Mouse (Mus musculus) neural tube, embryonic 10.5 days (tissue): Measurements from ENCODE around the gene ccdc198.

Experiments
- DNase-seq: peaks from one replicate; pipeline ENCODE4 v3.0.0-alpha.2; 2017; ENCODE audit warnings: low spot score; ENCODE audit errors: extremely low spot score

The ccdc198 gene

DNA sequence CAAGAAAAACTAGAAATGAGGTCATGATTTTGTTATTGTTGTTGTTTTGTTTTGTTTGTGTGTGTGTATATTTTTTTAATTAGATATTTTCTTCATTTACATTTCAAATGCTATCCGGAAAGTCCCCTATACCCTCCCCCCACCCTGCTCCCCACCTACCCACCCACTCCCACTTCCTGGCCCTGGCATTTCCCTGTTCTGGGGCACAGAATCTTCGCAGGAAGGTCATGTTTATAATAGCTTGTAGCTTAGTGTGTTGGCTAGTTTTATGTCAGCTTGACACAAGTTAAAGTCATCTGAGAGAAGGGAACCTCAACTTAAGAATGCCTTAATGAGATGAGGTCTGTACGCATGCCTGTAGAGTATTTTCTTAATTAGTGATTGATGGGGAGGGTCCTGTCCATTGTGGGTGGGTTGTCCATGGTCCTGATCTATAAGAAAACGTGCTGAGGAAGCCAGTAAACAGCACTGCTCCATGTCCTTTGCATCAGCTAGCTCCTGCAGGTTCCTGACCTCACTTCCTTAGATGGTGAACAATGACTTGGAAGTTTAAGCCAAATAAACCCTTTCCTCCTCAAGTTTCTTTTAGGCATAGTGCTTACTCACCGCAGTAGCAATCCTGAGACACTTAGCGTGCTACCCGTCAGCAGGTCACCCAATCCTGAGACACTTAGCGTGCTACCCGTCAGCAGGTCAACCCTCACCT, 44.0 kb downstream of the ccdc198 start:
- no peak for DNase-seq

DNA sequence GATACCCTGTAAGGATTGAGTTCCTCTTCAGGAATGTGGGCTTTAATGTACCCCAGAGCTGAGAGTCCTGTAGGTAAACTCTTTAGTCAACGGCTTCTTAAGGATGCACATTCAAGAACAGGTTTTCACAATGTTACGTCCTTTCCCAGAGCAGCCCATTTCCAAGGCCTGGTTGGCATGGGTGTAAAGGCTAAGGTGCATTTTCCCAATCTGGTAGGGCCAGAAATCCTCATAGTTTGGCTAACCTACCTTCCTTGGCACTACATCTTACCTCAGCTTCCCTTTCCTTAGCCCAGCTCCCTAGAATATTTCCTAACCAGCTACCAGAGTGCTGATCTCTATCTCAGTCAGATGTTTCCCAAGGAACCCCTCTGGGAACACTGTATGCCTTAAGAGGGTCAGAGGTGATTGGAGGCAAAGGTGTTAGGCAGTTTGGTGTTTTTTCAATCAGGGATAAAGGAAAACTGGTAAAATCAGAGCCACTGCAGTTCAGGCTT, 48.2 kb downstream of the ccdc198 start:
- no peak for DNase-seq

DNA sequence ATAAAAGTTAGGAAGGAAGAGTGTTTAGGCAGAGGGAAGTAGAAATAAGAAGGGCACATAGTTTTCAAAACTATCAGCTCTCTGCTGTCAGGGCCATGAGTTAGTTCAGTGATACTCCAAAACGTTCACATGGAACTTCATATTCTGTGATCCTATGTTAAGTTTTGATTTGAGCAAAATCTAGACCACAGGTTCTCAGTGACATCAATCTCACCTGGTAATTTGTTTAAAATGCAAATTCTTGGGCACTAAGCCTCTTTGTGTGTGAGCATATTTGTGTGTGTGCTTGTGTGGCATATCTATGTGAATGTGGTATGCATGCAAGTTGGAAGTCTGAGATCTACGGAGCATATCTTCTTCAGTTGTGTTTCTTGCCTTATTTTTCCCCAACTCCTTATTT, 59.0 kb downstream of the ccdc198 start:
- no peak for DNase-seq

DNA sequence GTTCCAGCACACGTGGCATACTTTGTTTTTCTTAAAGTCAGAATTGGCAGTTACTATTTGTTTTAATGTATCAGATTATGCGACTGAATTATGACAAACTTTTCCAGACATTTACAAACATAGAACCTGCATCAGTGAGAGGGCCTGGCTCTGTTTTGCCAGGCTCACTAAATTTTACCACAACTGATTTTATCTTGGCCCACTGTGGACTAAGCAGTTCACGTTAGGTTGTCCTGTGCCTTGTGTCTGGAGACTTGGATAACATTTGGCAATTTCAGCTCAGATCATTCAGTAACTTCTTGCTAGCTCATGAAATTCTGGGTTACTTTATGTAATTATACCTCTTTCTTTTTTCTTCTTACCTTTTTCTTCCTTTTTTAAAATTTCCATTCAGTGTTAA, 65.5 kb downstream of the ccdc198 start:
- no peak for DNase-seq

DNA sequence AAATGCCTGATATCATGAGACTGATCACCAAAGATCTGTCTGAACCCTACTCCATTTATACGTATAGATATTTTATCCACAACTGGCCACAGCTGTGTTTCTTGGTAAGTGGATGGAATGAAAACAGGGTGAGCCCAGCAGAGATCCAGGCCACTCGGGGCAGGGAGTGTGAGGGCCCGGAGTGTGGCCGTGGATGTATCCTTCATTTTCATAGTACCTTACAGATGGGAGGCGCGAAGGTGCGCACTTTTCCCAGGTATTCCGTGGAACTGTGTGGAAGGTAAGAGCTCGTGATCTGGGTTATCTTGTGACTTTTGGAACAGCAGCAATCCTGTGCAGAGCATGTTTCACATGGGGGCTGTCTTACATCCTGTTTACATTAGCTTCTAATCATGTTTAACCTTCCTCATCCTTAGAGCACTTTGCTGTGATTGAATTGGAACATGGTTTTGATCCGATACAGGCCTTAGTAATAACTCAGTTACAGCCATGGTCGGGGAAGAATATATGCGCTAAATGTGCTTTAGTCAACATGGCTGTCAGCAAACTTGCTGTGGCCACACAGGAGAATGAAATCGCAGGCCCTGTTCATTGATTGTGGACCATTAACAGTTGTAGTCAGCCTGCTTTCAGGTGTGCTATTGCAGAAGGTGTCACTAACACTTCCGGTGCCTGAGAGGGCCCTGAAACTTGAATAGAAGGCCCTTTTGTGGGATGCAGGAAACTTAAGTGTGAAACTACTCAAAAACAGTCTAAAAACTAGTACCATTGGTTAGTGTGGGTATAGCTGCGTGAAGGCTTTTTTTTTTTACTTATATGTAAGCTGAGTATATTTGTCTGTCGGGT, 71.8 kb downstream of the ccdc198 start:
- DNase-seq = no peak

DNA sequence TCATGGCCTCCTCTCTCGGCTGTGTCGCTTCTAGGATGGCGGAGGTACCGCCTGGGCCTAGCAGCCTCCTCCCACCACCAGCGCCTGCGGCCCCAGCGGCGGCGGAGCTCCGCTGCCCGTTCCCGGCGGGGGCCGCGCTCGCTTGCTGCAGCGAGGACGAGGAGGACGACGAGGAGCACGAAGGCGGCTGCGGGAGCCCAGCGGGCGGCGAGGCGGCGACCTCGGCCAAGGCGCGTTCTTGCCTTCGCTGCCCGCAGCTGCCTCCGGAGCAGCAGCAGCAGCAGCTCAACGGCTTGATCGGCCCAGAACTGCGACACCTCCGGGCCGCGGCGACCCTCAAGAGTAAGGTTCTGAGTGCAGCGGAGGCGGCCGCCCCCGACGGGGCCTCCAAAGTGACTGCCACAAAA, 72.7 kb downstream of the ccdc198 start:
- peak; percentile 77 for DNase-seq

DNA sequence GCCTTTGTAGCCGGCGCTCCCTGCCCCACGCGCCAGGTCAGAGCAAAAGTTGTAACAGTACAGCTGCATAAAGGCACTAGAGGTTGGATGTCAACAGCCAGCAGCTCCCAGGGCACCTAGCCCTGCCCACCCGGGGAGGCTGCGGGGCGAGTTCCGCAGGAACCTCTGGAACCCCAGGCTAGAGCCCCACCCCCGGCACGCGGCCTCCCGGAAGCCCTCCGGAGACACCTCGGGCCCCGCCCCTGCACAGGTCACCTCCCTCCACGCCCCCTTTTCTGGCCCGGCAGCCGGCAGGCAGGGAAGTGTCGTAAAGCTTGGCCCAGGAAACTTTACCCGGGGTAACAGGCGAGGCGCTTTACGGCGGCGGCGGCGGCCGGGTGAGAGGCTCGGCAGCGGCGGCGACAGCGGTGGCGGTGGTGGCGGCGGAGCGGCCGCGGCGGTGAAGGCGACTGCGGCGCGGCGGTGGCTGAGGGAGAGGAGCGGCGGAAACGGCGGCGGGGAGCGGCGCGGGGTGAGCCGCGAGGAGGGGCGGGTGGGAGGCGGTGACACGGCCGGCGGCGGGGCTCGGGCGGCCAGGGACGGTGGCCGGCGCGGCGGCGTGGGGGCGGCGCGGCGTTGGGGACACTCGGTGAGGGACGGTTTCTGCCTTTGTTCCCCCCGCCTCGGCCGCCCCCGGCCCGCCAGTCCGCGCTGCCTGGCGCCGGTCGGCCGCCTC, 73.2 kb downstream of the ccdc198 start, which contains the start of gene Naa30:
Gene Naa30, plus strand, starts transcription at position 360 of the 715 bp plus-strand sequence.
- peak; percentile 95 for DNase-seq

DNA sequence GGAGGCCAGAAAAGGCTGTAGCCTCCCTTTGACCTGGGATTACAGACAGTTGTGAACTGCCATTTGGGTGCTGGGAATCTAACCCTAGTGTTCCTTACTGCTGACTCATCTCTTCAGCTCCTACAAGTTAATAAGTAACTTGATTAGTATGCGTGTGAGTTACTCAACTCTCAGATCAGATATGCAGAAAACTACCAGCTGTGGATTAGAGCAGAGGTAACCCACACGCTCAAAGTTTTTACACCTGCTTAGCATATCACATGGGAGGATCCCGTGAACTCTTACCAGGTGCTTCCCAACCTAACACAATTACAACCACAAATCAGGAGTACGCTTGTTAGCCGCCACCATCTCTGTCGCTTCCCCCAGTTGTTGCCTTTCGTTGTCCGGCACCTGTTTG, 74.0 kb downstream of the ccdc198 start:
- DNase-seq = peak; percentile 32
